Mouse (Mus musculus) regulatory T cell (primary cell): ENCODE results near the gene Fars2.
"Not testable (repeated sequence)": the region's sequence is repeated elsewhere in the genome, so short reads cannot be mapped to it uniquely, and the experiment has no call there.

Source experiments
- in situ Hi-C: fragments of 300-600 bp; cut with MboI, MseI; formaldehyde crosslinking; loops from one replicate; pipeline ENCODE4 v1.15.1; 2025; ENCODE audit warnings: high pct_unique_total_duplicates

Gene Fars2

DNA sequence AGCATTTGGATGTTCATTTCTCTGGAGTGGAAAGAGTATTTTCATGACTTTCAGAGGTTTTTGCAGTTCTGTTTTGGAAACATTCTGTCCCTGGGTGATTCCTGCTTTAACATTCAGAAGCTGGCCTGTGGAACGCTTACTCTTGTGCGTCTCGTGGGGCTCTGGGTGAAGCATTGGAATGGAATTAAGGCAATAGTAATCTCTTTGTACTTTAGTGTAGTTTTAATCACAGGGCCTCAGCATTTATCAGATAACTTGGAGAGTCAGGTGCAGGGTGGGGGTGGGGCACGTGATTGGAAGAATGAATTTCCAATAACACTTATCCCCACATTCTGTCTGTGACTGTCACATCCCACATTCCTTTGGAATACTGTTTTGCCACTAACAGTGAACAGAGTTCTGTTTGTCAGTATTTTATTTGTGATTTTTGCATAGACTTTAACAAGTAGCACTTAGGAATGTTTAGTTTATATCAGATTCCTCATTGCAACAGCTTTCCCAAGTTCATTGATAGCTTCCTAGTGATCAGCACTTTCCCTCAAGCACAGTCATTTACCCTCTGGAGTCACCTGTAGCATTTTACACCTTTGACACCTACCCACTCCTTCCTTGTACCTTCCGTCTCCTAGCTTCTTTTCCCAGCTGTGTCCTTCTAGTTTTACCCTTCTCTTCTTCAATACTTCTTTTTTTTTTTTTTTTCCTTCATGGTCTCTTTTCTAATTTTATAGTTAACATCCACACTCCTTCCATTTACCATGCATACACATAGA, 23.2 kb downstream of the Fars2 start:
- in situ Hi-C loops: no loop called here

DNA sequence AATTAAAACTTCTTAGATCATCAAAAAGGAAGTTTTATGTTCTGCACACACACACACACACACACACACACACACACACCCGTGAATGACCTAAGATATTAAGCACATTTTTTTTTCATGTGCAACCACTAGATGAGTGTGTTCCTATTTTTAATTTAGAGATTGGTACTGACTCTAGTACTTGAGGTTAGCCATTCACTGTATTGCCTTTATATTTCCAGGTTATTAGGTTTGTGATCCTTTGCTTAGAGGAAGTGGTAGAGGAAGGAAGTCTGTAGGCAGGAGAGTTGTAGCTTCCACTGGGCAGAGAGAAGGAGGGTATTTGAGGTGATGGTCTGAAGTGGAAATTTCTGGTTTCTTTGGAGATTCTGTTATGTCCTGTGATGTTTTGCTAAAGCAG, 28.4 kb downstream of the Fars2 start:
- in situ Hi-C loops: no loop called here

GRCm38 (mm10) chr13:36149175-36149939, 32.1 kb downstream of the Fars2 start:
- in situ Hi-C loops: no loop called here

DNA sequence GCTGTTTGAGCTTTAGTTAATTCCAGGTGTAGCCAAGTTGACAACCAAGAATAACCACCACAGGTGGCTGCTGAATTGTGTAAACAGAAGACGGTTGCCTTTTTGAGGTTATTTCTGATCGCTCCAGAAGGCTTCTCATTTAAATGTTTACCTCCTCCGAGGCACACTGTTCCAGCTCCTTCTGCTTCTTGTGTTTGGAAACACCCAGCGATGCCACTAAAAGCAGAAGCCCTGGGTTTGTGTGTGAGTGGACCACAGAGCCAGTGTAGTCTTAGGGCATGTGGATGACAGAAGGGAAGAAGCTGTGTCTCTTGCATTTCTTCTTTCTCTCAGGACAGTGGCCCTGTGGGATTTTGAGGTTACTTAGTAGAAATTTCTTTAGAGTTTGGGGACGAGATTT, 33.1 kb downstream of the Fars2 start:
- in situ Hi-C loops: no loop called here

DNA sequence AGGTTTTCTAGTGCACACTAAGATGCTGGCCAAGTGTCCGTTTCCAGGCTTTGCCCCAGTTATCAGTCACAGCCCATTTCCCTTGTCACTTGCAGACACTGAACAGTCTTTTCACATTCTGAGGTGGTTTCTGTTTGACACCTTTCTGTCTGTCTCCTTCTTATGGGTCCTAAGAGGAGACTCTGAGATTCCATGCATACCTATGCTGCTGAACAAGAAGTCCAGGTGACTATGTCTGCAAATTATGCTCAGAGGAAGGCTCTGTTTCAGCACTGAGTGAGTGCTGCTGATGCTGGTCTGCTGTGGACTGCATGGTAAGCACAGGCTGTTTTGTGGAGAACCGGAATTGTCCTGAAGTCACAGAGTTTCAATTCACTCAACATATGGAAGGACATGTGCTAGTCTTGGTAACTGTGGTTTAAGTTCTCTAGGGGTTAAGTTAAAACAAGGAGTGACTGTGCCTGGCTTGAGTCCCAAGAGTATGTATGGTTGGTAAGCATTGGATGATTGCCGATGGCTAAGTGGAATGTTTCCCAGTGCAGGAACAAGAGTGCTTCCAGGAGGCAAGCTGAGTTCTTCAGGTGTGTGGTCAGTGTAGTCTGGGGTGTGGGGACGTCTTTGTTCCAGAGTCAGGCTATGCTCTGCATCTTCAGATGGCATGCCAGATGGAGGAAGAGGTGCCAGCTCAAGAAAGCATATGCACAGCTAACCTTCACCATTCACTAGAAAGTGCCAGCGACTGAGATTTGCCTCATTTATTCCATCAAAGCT, 35.7 kb downstream of the Fars2 start:
- in situ Hi-C loops: no loop called here

DNA sequence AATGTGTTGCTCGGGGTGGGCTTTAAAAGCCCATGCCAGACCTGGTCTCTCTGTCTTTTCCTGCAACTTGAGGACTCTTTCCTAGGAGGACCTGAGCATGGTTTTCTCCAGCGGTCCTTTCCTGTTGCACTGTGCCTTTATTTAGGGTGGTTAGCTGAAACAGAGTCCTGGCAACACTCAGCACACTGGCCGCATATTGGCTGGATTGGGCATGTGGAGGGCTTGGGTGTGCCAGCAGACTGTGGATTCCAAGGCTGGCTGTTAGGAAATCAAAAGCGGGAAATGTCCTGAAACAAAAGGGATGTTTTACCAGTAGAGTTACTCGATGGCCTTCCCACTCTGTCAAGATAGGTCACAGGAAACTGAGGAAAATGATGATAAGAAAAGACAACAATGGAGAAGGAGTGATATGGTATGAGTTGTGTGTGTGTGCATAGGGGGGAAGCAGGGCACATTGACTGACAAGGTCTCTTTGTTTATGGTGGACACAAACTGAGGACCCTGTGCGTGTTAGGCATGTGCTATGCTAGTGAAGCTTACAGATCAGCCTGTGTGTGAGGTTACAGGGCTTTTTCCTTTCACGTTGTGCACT, 39.2 kb downstream of the Fars2 start:
- in situ Hi-C loops: no loop called here

DNA sequence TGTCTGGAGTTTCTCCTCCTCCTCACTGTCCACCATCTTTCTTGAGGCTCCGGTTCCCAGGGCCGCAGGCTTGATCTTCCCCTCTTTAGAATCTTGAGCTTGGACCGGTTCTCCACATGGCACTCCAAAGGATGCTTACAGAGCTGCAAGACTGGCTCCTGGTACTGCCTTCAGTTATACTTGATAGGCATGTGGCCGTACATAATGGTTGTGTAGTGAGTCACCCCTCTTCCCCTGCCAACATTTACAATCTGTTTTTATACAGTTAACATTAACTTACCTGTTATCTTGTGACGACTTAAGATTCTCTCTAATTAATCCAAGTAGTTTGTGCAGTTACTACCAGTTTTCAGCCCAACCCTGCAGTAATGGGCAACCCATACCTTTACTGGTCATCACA, 46.2 kb downstream of the Fars2 start:
- in situ Hi-C loops: no loop called here

DNA sequence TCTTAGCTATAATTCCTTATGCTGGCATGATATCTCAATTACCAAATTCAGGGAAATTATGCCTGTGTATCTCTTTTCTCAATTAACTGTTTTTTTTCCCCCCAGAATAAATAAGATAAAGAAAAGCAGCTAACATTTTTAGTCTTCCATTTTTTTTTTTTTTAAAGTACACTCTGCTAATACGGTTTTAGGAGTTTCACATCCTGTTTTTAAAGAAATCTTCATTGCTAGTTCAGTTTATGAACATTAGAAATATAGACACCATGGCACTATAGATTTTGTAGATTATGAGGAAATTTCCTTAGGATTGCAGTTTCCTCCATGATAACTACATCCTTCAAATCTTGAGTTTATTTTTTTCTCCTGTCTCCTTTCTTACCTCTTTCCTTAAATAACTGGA, 46.7 kb downstream of the Fars2 start:
- in situ Hi-C loops: no loop called here

GRCm38 (mm10) chr13:36172981-36173380, 55.8 kb downstream of the Fars2 start:
- in situ Hi-C loops: not testable (repeated sequence)

- in situ Hi-C loops: no loop called here
Measured at GRCm38 (mm10) chr13:36174101-36174500, 56.9 kb downstream of the Fars2 start.

DNA sequence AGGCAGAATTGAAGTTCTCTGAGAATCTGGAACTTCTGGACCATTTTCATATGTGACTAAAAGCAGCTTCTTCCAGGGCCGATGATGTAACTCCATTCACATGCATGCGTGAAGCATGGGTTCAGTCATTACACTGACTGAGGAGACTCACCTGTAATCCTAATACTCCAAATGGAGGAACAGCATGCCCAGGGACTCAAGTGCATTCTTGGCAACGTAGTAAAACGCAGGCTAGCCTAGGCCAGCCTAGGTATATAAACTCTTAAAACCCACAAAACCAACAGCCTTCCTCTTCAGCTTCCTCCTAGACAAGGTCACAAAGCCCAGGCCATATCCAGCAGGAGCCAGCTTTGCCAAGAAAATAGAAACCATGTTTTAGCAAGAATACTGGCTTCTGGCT, 57.6 kb downstream of the Fars2 start:
- in situ Hi-C loops: no loop called here

GRCm38 (mm10) chr13:36181231-36181630, 64.0 kb downstream of the Fars2 start:
- in situ Hi-C loops: no loop called here

DNA sequence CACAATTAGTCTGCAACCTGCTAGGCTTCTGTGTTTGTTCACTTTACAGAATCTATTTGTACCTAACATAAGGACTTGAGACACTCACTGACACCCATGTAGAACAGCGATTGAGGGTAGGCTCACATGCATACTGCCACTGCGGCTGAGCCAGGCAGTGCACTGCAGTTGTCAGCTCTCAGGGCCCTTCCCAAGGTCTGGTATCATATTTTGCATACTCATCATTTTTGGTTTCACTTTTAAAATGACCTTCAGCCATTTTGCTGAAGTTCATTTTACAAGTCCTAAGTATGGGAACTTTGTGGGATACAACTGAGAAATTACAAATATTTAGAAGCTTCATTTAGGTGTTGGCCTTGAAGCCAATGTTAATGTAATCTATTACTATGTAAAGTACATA, 73.4 kb downstream of the Fars2 start:
- in situ Hi-C loops: no loop called here

- in situ Hi-C loops: no loop called here
Measured at GRCm38 (mm10) chr13:36193484-36194113, 76.4 kb downstream of the Fars2 start.

DNA sequence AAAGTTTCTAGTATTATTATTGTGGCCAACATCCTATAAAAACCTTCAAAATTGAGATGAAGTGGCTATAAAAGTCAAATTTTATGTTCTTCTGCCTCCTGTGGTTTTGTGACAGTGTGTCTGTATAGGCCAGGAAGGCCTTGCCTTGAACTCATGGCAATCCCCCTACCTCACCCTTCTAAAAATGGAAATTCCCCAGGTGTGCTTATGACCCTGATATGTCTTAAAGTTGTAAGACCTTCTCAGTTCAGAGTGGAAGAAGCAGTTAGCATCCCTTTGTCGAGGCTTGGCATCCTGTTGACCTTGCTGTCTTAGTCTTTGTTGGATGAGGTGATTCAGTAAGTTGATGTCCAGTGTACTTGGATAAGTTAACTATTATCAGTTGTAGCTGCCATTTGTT, 82.1 kb downstream of the Fars2 start:
- in situ Hi-C loops: no loop called here

DNA sequence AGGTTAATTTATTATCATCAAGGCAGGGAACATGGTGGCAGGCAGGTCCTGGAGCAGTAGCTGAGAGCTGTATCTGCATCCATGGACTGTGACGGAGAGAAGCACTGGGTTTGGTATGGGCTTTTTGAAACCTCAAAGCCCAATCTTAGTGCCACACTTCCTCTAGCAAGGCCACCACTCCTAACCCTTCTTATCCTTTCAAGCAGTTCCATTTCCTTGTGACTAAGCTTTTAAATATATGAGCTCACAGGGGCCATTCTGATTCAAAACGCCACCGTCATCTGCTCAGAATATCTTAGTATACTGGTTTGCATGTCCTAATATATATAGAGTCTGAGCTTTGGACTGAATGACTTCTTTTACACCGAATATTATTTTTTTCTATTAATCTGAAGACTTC, 83.2 kb downstream of the Fars2 start:
- in situ Hi-C loops: no loop called here

GRCm38 (mm10) chr13:36202496-36202895, 85.3 kb downstream of the Fars2 start:
- in situ Hi-C loops: no loop called here

GRCm38 (mm10) chr13:36203014-36203413, 85.8 kb downstream of the Fars2 start:
- in situ Hi-C loops: no loop called here

DNA sequence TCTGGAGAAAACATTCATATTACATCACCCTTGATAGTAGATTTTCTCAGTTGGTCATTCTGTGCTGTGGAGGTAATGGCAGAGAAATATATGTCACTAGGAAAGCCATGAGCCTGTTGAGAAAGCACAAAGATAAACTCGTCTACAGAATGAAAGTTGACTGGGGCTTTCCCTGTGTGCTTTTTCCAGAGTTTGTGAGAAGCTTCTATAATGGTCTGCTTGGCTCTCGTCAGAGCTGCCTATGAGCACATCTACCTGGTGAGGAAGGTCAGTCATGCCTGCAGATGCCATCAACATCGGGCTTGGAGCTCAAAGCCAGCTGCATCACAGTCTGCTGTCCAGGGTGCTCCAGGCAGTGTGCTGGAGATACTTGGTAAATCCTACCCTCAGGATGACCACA, 87.1 kb downstream of the Fars2 start:
- in situ Hi-C loops: no loop called here

DNA sequence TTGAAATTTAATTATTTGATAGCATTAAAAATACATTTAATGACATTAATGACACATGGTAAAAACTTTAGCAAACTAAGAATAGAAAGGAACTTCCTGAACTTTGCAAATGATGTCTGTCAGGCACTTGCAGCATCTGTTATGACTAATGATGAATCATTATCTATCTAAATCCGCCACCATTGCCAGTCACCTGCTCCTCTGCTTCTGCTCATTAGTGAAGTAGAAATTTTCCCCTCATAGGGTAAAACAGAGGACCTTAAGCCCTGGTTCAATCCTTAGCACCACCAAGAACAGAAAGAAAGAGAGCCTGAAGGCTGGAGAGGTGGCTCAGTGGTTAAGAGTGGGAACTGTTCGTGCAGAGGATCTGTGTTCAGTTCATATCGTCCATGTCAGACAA, 93.8 kb downstream of the Fars2 start:
- in situ Hi-C loops: no loop called here

- in situ Hi-C loops: no loop called here
Measured at GRCm38 (mm10) chr13:36214056-36214455, 96.8 kb downstream of the Fars2 start.

DNA sequence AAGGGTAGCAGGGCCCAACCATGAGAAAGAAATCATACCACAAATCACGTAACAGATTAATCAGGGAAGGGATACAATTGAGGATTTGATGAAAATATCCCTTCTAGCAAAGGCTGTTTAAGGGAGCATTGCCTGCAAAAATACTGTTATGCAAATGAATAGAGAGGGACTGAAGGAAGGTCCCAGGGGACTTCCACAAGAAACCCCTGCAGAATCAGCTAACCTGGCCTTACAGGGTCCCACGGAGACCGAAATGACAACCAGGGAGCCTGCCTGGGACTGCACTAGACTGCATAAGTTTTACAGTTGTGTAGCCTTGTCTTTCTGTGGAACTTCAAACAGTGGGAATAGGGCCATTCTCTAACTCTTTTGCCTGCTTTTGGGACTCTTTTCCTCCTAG, 98.8 kb downstream of the Fars2 start:
- in situ Hi-C loops: no loop called here
